Comparison of ENCODE assay signal across 12 mouse cellular contexts in genomic region chr19:5409068-5409467, GRCm38 (mm10). TPM values are rescaled to one million over a fixed set of nuclear protein-coding genes. Genes with fewer than 3 reads are reported as not detected.
DNase-seq lines count a peak whose midpoint lies in the region; TF ChIP-seq lines count a peak whose summit lies in the region.
"Had no signal": no experiment of that assay in that cellular context is flagged by ENCODE, and none has a peak within 500 bp of the region (broad histone marks: within the 10 kb centered on the region; RNA-seq: fewer than 3 reads in every experiment).

No protein-coding gene starts in this region.

- no peaks in the 10 kb centered on the region for H3K27me3 ChIP-seq in spleen, adult 2 months (ENCODE audit: control insufficient read depth, insufficient read depth, low read length)
- H3K27me3 ChIP-seq in small intestine, adult 2 months (ENCODE audit: control insufficient read depth, insufficient read depth, low read length) = no peaks in the 10 kb centered on the region
- H3K27me3 ChIP-seq: embryonic facial prominence, embryonic 15.5 days had no signal

- TF ChIP-seq POLR2A in spleen, adult 2 months (IDR thresholded peaks at IDR 0.05; ENCODE audit: low read depth, low read length) = no peak
- no peak for TF ChIP-seq POLR2A in small intestine, adult 2 months (IDR thresholded peaks at IDR 0.05; ENCODE audit: low read depth, low read length)

- no peak for TF ChIP-seq CTCF in spleen, adult 2 months (IDR thresholded peaks at IDR 0.05; ENCODE audit: extremely low read depth, insufficient read depth, insufficient read length, insufficient replicate concordance)
- TF ChIP-seq CTCF in small intestine, adult 2 months (IDR thresholded peaks at IDR 0.05; ENCODE audit: extremely low read depth, insufficient read length, insufficient replicate concordance, low read depth, low read length) = no peak

- no peak overlapping the region for H3K4me3 ChIP-seq in spleen, adult 2 months (ENCODE audit: extremely low read depth, insufficient read depth, insufficient read length)
- H3K4me3 ChIP-seq in small intestine, adult 2 months (ENCODE audit: low read depth, low read length) = no peak overlapping the region
- H3K4me3 ChIP-seq: embryonic facial prominence, embryonic 15.5 days; myocyte had no signal

- 75% methylated on average over 5 of the region's 5 CpGs for WGBS in spleen, adult 2 months
- WGBS in small intestine, adult 2 months = 75% methylated on average over 5 of the region's 5 CpGs

- no peaks in the 10 kb centered on the region; the same call in 1 of the 2 replicates for H3K36me3 ChIP-seq in spleen, adult 2 months (ENCODE audit: control insufficient read depth, insufficient read depth, low read length)
- no peaks in the 10 kb centered on the region for H3K36me3 ChIP-seq in small intestine, adult 2 months (ENCODE audit: control insufficient read depth, insufficient read depth, low read length)
- H3K36me3 ChIP-seq: embryonic facial prominence, embryonic 15.5 days had no signal

- peaks cover 12% of the 10 kb centered on the region for H3K4me1 ChIP-seq in spleen, adult 2 months (ENCODE audit: control insufficient read depth, insufficient read depth, insufficient read length)
- peaks cover 6% of the 10 kb centered on the region; the same call in 1 of the 2 replicates for H3K4me1 ChIP-seq in small intestine, adult 2 months (ENCODE audit: control insufficient read depth, insufficient read depth, insufficient read length, low read length)

- peak overlapping the region; percentile 97 for H3K27ac ChIP-seq in spleen, adult 2 months (ENCODE audit: insufficient read depth, low read length)
- peak overlapping the region; percentile 70 for H3K27ac ChIP-seq in small intestine, adult 2 months (ENCODE audit: insufficient read depth, low read depth, low read length)
- H3K27ac ChIP-seq: embryonic facial prominence, embryonic 15.5 days had no signal

- DNase-seq in heart, adult 11 months = peak; percentile 97
- DNase-seq in heart, adult 8-10 months (ENCODE audit: low spot score) = no peak
- DNase-seq in spleen, adult 2 months (ENCODE audit: low read depth in 1 of 2, low spot score in 2 of 2) = no peak
- no peak for DNase-seq in spleen, adult 18-20 months
- peak; percentile 62 to 76 for DNase-seq in heart, postnatal 14 days
- DNase-seq in frontal cortex, postnatal 14 days (ENCODE audit: low spot score in 2 of 2) = no peak
- no peak for DNase-seq in spleen, postnatal 4 days (ENCODE audit: low spot score in 2 of 2)
- DNase-seq: cerebellum, adult 11-12 months had no signal

- intact Hi-C loops in heart, postnatal 14 days (cut with DNase I) = no loop called here

RNA-seq across cellular contexts. Expression of gene Tsga10ip, which starts 6.7 kb away (rescaled TPM):
- total RNA-seq in heart, adult 8-10 months (2022) = under 1 TPM; 0.25 to 0.75 (median 0.39) TPM
- 1.9 and 2.3 TPM in 2 replicates for polyA plus RNA-seq in spleen, adult 2 months (2012; rRNA removed)
- total RNA-seq in heart, postnatal 14 days (2021) = under 1 TPM; 0.31 to 0.90 TPM
- 1.4 and 8.3 TPM in 2 replicates for polyA plus RNA-seq in small intestine, adult 2 months (2012; rRNA removed)

RNA-seq across cellular contexts. Expression of gene Drap1, which starts 15.7 kb away (rescaled TPM):
- 100 to 1,000 TPM; 337 to 351 (median 343) TPM for total RNA-seq in heart, adult 8-10 months (2022)
- polyA plus RNA-seq in spleen, adult 2 months (2012; rRNA removed) = 59.6 and 75.8 TPM in 2 replicates
- total RNA-seq in heart, postnatal 14 days (2021) = 100 to 1,000 TPM; 252 to 264 TPM
- polyA plus RNA-seq in small intestine, adult 2 months (2012; rRNA removed) = 32.9 and 63.2 TPM in 2 replicates

RNA-seq across cellular contexts. Expression of gene AI837181, which starts 15.9 kb away (rescaled TPM):
- total RNA-seq in heart, adult 8-10 months (2022) = 10 to 100 TPM; 34.1 to 40.6 (median 36.2) TPM
- 76.4 and 95.8 TPM in 2 replicates for polyA plus RNA-seq in spleen, adult 2 months (2012; rRNA removed)
- total RNA-seq in heart, postnatal 14 days (2021) = 10 to 100 TPM; 39.9 to 41.9 TPM
- 41.8 and 76.3 TPM in 2 replicates for polyA plus RNA-seq in small intestine, adult 2 months (2012; rRNA removed)

RNA-seq across cellular contexts. Expression of gene Sart1, which starts 20.6 kb away (rescaled TPM):
- total RNA-seq in heart, adult 8-10 months (2022) = 10 to 100 TPM; 53.9 to 61.4 (median 59.2) TPM
- polyA plus RNA-seq in spleen, adult 2 months (2012; rRNA removed) = 19.2 and 27.3 TPM in 2 replicates
- 10 to 100 TPM; 47.5 to 49.5 TPM for total RNA-seq in heart, postnatal 14 days (2021)
- 7.3 and 27.7 TPM in 2 replicates for polyA plus RNA-seq in small intestine, adult 2 months (2012; rRNA removed)

RNA-seq across cellular contexts. Expression of gene Fosl1, which starts 38.3 kb away (rescaled TPM):
- total RNA-seq in heart, adult 8-10 months (2022) = under 1 TPM in 2 of 4 experiments, not detected in 2; 0.14 to 0.23 TPM
- polyA plus RNA-seq in spleen, adult 2 months (2012; rRNA removed) = 0.04 and 0.40 TPM in 2 replicates
- total RNA-seq in heart, postnatal 14 days (2021) = not detected
- 0.91 and 2.6 TPM in 2 replicates for polyA plus RNA-seq in small intestine, adult 2 months (2012; rRNA removed)
- polyA plus RNA-seq: embryonic facial prominence, embryonic 15.5 days; liver, embryonic 16.5 days had no signal

Comparison
In these comparisons a context has a peak if more than half of its experiments do, and no peak if none do; other contexts are left out.
1. DNase-seq: peak in heart, adult 11 months (single experiment) and heart, postnatal 14 days (2 of 2); none in heart, adult 8-10 months (single experiment), spleen, adult 2 months (0 of 2), spleen, adult 18-20 months (0 of 2), frontal cortex, postnatal 14 days (0 of 2) and spleen, postnatal 4 days (0 of 2).